Mouse (Mus musculus) G1E (cell line): ENCODE results near the gene Thumpd1.

Source experiments
- CTCF ChIP-seq: IDR thresholded peaks from 2 replicates; pipeline ENCODE4 v1.5.1; 2012; ENCODE audit warnings: low read depth, low read length, inconsistent platforms, mixed read lengths
- GATA2 ChIP-seq: IDR thresholded peaks from 2 replicates; pipeline ENCODE4 v1.6.1; 2012; ENCODE audit warnings: low read depth, low read length, inconsistent platforms, borderline replicate concordance
- POLR2AphosphoS5 ChIP-seq: IDR thresholded peaks from 2 replicates; pipeline ENCODE4 v1.6.1; 2012; ENCODE audit warnings: low read depth, low read length, inconsistent platforms; ENCODE audit not compliant: insufficient replicate concordance
- TAL1 ChIP-seq: conservative IDR thresholded peaks from 2 replicates; pipeline ENCODE4 v1.6.1; 2012; ENCODE audit warnings: low read depth, low read length, inconsistent platforms, mixed read lengths

GRCm38 (mm10) chr7:119694926-119695325 lies 25.7 kb downstream of the Thumpd1 start:
- TF ChIP-seq TAL1 (no peak), CTCF (no peak), GATA2 (no peak), POLR2AphosphoS5 (no peak)
